Mouse (Mus musculus) CH12.LX (cell line): ENCODE measurements around the gene Gm14443.
"Not testable (repeated sequence)": the region's sequence is repeated elsewhere in the genome, so short reads cannot be mapped to it uniquely, and the experiment has no call there.

Experiments
- BHLHE40 ChIP-seq: IDR thresholded peaks from 2 replicates; pipeline ENCODE4 v1.6.1; 2011; ENCODE audit warnings: mild to moderate bottlenecking, low read depth, low read length, improper control_type of control experiment
- CTCF ChIP-seq, 2 experiments: IDR thresholded peaks in 1 of 2; conservative IDR thresholded peaks in 1 of 2; 2 replicates each; pipeline ENCODE4 v1.5.1; 2011 to 2012; ENCODE audit warnings: low read depth in 2 of 2, low read length in 2 of 2, improper control_type of control experiment in 1 of 2, inconsistent platforms in 1 of 2, mild to moderate bottlenecking in 1 of 2, moderate library complexity in 1 of 2
- ELF1 ChIP-seq: IDR thresholded peaks from 2 replicates; pipeline ENCODE4 v1.6.1; 2014; ENCODE audit warnings: low read depth, mild to moderate bottlenecking, inconsistent platforms, low read length, improper control_type of control experiment
- EP300 ChIP-seq: IDR thresholded peaks from 2 replicates; pipeline ENCODE4 v1.6.1; 2011; ENCODE audit warnings: low read length, improper control_type of control experiment
- HCFC1 ChIP-seq: IDR thresholded peaks from 2 replicates; pipeline ENCODE4 v1.6.1; 2012; ENCODE audit warnings: low read depth, mild to moderate bottlenecking, inconsistent platforms, low read length, improper control_type of control experiment
- KAT2A ChIP-seq: IDR thresholded peaks from 2 replicates; pipeline ENCODE4 v1.6.1; 2012; ENCODE audit warnings: low read length, improper control_type of control experiment, inconsistent platforms; ENCODE audit not compliant: insufficient replicate concordance
- POLR2A ChIP-seq: IDR thresholded peaks from 2 replicates; pipeline ENCODE4 v1.6.1; 2011; ENCODE audit warnings: low read depth, mild to moderate bottlenecking, improper control_type of control experiment, low read length
- POLR2AphosphoS2 ChIP-seq: IDR thresholded peaks from 2 replicates; pipeline ENCODE4 v1.6.1; 2011; ENCODE audit warnings: low read depth, low read length, improper control_type of control experiment
- RAD21 ChIP-seq: IDR thresholded peaks from 2 replicates; pipeline ENCODE4 v1.6.1; 2011; ENCODE audit warnings: low read depth, mild to moderate bottlenecking, low read length, improper control_type of control experiment, moderate library complexity
- ZMIZ1 ChIP-seq: IDR thresholded peaks from 2 replicates; pipeline ENCODE4 v1.6.1; 2012; ENCODE audit warnings: low read depth, mild to moderate bottlenecking, inconsistent platforms, low read length, improper control_type of control experiment
- ZNF384 ChIP-seq: IDR thresholded peaks from 2 replicates; pipeline ENCODE4 v1.6.1; 2012; ENCODE audit warnings: low read depth, low read length, improper control_type of control experiment, inconsistent platforms

DNA sequence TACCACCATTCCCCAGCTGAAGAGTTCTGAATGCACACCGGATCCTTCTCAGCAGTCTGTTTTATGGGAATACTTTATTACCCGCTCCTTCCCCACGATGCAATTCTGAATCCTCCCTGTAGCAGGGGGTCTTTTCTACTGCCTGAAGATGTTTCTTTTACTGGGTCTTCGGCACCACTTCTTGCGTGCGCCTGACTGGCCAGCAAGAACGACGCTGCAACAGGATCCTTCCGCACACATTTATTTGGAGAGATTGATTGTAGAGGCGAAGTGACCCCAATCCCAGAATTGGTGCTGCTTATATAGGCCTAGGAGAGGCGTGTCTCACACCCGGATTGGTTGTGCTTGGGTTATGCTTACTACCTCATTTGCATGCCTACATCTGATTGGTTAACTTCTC lies 10.6 kb downstream of the Gm14443 start:
- TF ChIP-seq POLR2A; CTCF (conservative IDR thresholded peaks at IDR 0.05 in 1 of 2, IDR thresholded peaks at IDR 0.05 in 1 of 2; ENCODE audit: low read depth in 2 of 2, low read length in 2 of 2); POLR2AphosphoS2; HCFC1; ZMIZ1; ZNF384; BHLHE40; KAT2A; RAD21; ELF1; EP300: not testable (repeated sequence)
